8 mouse cellular contexts compared by ENCODE assay signal in the genomic region with DNA sequence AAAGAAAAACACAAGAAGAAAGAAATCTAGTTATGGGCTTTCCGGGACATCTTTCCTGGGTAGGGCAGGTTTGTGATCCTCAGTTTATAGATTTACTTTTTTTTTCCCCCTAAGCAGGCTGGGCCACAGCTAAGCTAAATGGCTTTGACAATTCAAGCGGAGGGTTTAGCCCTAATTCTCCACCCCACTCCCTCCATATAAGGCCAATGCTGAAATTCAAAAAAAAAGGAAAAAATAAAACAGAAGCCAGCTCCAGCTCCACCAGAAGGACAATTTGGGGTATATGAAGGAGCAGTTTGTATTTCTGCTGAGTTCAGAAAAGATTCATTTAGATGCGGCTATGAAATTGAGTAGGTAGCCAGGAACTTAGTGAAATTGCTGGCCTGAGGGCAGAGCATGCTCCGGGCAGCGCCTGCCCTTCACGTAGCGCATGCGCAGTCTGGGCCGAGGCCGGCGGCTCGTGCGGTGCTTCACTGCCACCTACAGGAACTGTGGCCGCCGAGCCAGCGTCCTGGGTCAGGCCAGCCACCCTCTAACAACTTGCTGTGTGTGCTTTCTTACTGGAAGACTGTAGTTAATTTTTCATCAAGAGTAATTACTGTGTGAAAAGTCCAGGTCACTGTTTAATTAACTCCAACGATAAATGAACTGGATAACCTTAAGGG.
DNase-seq lines count a peak whose midpoint lies in the region; ATAC-seq lines count a peak whose summit lies in the region.

No protein-coding gene starts in this region.

- 0 out of 2 replicates have a peak overlapping the region, but pooled peaks have one; percentile 16 for H3K4me2 ChIP-seq in embryonic facial prominence, embryonic 11.5 days (ENCODE audit: low read depth, low read length)

- H3K9me3 ChIP-seq in embryonic facial prominence, embryonic 11.5 days (replicated peaks; ENCODE audit: control insufficient read depth, low read length), result no peaks in the 10 kb centered on the region
- H3K9me3 ChIP-seq in midbrain, embryonic 10.5 days (replicated peaks), result no peaks in the 10 kb centered on the region

- DNase-seq in adrenal gland, postnatal 25 days, result peak; percentile 94
- DNase-seq in embryonic facial prominence, embryonic 11.5 days (ENCODE audit: low spot score), result peak; percentile 90
- peak; percentile 84 to 90 for DNase-seq in heart, adult 18-20 months
- peak; percentile 93 for DNase-seq in kidney, adult 18-20 months
- DNase-seq in left cerebral cortex, postnatal 36 days (ENCODE audit: low spot score in 2 of 2), result peak; percentile 84 to 88
- peak; percentile 90 for DNase-seq in midbrain, embryonic 10.5 days (ENCODE audit: low spot score)
- DNase-seq in right cerebral cortex, postnatal 4 days, result peak; percentile 90
- peak; percentile 87 to 89 for DNase-seq in urinary bladder, postnatal 4 days (ENCODE audit: low spot score in 2 of 2)

- peak; percentile 89; the same call in 1 of the 2 replicates for ATAC-seq in embryonic facial prominence, embryonic 11.5 days (replicated peaks; ENCODE audit: insufficient number of reproducible peaks, low FRiP score, low TSS enrichment, low read depth)

- 6% methylated on average over 17 of the region's 17 CpGs for WGBS in embryonic facial prominence, embryonic 11.5 days
- WGBS in midbrain, embryonic 10.5 days, result 8% methylated on average over 17 of the region's 17 CpGs

- intact Hi-C loops in left cerebral cortex, postnatal 36 days (cut with DNase I), result loop anchor here (5.0 to 10.0 kb wide), 3 partner anchors 366 to 603 kb away; a partner anchor contains a TSS

- no peak overlapping the region for H3K4me3 ChIP-seq in embryonic facial prominence, embryonic 11.5 days (ENCODE audit: low read depth, low read length)
- H3K4me3 ChIP-seq in midbrain, embryonic 10.5 days, result no peak overlapping the region

- no peaks in the 10 kb centered on the region for H3K27me3 ChIP-seq in embryonic facial prominence, embryonic 11.5 days (ENCODE audit: control insufficient read depth, insufficient read depth, low read length)
- H3K27me3 ChIP-seq in midbrain, embryonic 10.5 days (ENCODE audit: low read depth, poor library complexity, severe bottlenecking), result no peaks in the 10 kb centered on the region

- H3K4me1 ChIP-seq in embryonic facial prominence, embryonic 11.5 days (ENCODE audit: control insufficient read depth, insufficient read depth, low read length), result no peaks in the 10 kb centered on the region
- H3K4me1 ChIP-seq in midbrain, embryonic 10.5 days, result peaks cover 9% of the 10 kb centered on the region; the same call in 1 of the 2 replicates

- H3K27ac ChIP-seq in embryonic facial prominence, embryonic 11.5 days (replicated peaks; ENCODE audit: low read depth, low read length), result no peak overlapping the region
- 0 out of 2 replicates have a peak overlapping the region, but pooled peaks have one; percentile 1 for H3K27ac ChIP-seq in midbrain, embryonic 10.5 days (replicated peaks)

- H3K9ac ChIP-seq in embryonic facial prominence, embryonic 11.5 days (replicated peaks; ENCODE audit: low read length), result no peak overlapping the region

- no peaks in the 10 kb centered on the region for H3K36me3 ChIP-seq in embryonic facial prominence, embryonic 11.5 days (replicated peaks; ENCODE audit: control insufficient read depth, insufficient read depth, low read depth, low read length)
- H3K36me3 ChIP-seq in midbrain, embryonic 10.5 days, result no peaks in the 10 kb centered on the region
